Mouse (Mus musculus) adipocyte (in vitro differentiated cells): ENCODE results near the gene Gas2.

Source experiments
- DNase-seq: peaks from one replicate; pipeline ENCODE4 v3.0.0-alpha.2; 2016; ENCODE audit warnings: low spot score

Gas2 gene

GRCm38 (mm10) chr7:51861250-51862096 lies at the start of gene Gas2:
Gene Gas2, plus strand, starts transcription at chr7:51862015.
- peak; percentile 9 for DNase-seq

GRCm38 (mm10) chr7:51815473-51816282 lies 46.1 kb upstream of the Gas2 start:
- peak; percentile 59 for DNase-seq

GRCm38 (mm10) chr7:51816283-51816839 lies 45.5 kb upstream of the Gas2 start:
- no peak for DNase-seq

- no peak for DNase-seq
Measured at GRCm38 (mm10) chr7:51818251-51818974, 43.4 kb upstream of the Gas2 start.

GRCm38 (mm10) chr7:51819891-51820290 lies 41.9 kb upstream of the Gas2 start:
- DNase-seq, result no peak

- DNase-seq, result no peak
Measured at GRCm38 (mm10) chr7:51821467-51821866, 40.3 kb upstream of the Gas2 start.

GRCm38 (mm10) chr7:51823562-51824338 lies 38.1 kb upstream of the Gas2 start:
- DNase-seq, result no peak

GRCm38 (mm10) chr7:51831917-51832316 lies 29.9 kb upstream of the Gas2 start:
- DNase-seq, result peak; percentile 6

- no peak for DNase-seq
Measured at GRCm38 (mm10) chr7:51840515-51840914, 21.3 kb upstream of the Gas2 start.

- no peak for DNase-seq
Measured at GRCm38 (mm10) chr7:51850877-51851276, 10.9 kb upstream of the Gas2 start.

GRCm38 (mm10) chr7:51851890-51852507 lies 9.8 kb upstream of the Gas2 start:
- no peak for DNase-seq

- DNase-seq, result peak; percentile 88
Measured at GRCm38 (mm10) chr7:51862097-51862492, 280 bp downstream of the Gas2 start, which contains the start of gene Fancf. Gene Fancf, minus strand, starts transcription at chr7:51862267.

GRCm38 (mm10) chr7:51862842-51863241 lies 1.0 kb downstream of the Gas2 start:
- no peak for DNase-seq

GRCm38 (mm10) chr7:51865336-51865735 lies 3.5 kb downstream of the Gas2 start:
- no peak for DNase-seq

GRCm38 (mm10) chr7:51867983-51868382 lies 6.2 kb downstream of the Gas2 start:
- DNase-seq, result no peak

GRCm38 (mm10) chr7:51872041-51872440 lies 10.2 kb downstream of the Gas2 start:
- no peak for DNase-seq

- DNase-seq, result no peak
Measured at GRCm38 (mm10) chr7:51872597-51872996, 10.8 kb downstream of the Gas2 start.

GRCm38 (mm10) chr7:51876316-51876715 lies 14.5 kb downstream of the Gas2 start:
- peak; percentile 65 for DNase-seq

- DNase-seq, result peak; percentile 8
Measured at GRCm38 (mm10) chr7:51878730-51879129, 16.9 kb downstream of the Gas2 start.

GRCm38 (mm10) chr7:51879136-51879723 lies 17.4 kb downstream of the Gas2 start:
- DNase-seq, result no peak
